Mouse (Mus musculus) lung, postnatal 0 days (tissue): ENCODE data around the gene Tcf15. TPM values are rescaled to one million over a fixed set of nuclear protein-coding genes. Genes with fewer than 3 reads are reported as not detected.

ENCODE experiments used
- ATAC-seq: fragments of 200-750 bp; cut with Nextera tagmentation; 2 replicates; pipeline ENCODE4 v1.8.0; 2017; ENCODE audit warnings: moderate library complexity
- DNase-seq: peaks from one replicate; pipeline ENCODE4 v3.0.0-alpha.2; 2016; ENCODE audit warnings: low spot score
- H3K27ac ChIP-seq: fragments of 300-500 bp; sonication (generic); 2 replicates; pipeline ENCODE4 v1.5.1; 2014; ENCODE audit warnings: antibody characterized with exemption, mild to moderate bottlenecking, low read length, mixed read lengths
- H3K27me3 ChIP-seq: fragments of 300-500 bp; sonication (generic); replicated peaks from 2 replicates; pipeline ENCODE4 v1.6.1; 2014; ENCODE audit warnings: low read length, mixed read lengths; ENCODE audit not compliant: insufficient read depth
- H3K36me3 ChIP-seq: fragments of 300-500 bp; sonication (generic); 2 replicates; pipeline ENCODE4 v1.6.1; 2014; ENCODE audit warnings: low read length, mixed read lengths; ENCODE audit not compliant: insufficient read depth
- H3K4me1 ChIP-seq: fragments of 300-500 bp; sonication (generic); 2 replicates; pipeline ENCODE4 v1.6.1; 2014; ENCODE audit warnings: antibody characterized with exemption, low read depth, low read length, mixed read lengths; ENCODE audit not compliant: insufficient read depth
- H3K4me2 ChIP-seq: fragments of 300-500 bp; sonication (generic); replicated peaks from 2 replicates; pipeline ENCODE4 v1.6.1; 2014; ENCODE audit warnings: low read depth, mild to moderate bottlenecking, low read length, moderate library complexity, mixed read lengths
- H3K4me3 ChIP-seq: fragments of 300-500 bp; sonication (generic); 2 replicates; pipeline ENCODE4 v1.5.1; 2014; ENCODE audit warnings: low read depth, low read length
- H3K9ac ChIP-seq: fragments of 300-500 bp; sonication (generic); replicated peaks from 2 replicates; pipeline ENCODE4 v1.6.1; 2014; ENCODE audit warnings: low read depth, mild to moderate bottlenecking
- H3K9me3 ChIP-seq: fragments of 300-500 bp; sonication (generic); 2 replicates; pipeline ENCODE4 v1.6.1; 2016; ENCODE audit warnings: low read length, mixed read lengths
- CTCF ChIP-seq: IDR thresholded peaks from 2 replicates; pipeline ENCODE4 v1.5.1; 2016; ENCODE audit warnings: antibody characterized with exemption, mild to moderate bottlenecking
- EP300 ChIP-seq: IDR thresholded peaks from 2 replicates; pipeline ENCODE4 v1.6.1; 2016; ENCODE audit warnings: antibody characterized with exemption, mild to moderate bottlenecking, control low read depth
- WGBS: fragments of 180-500 bp; shearing (Covaris S2); extraction: QIAGEN DNeasy Blood & Tissue Kit; methylation state at CpG from one replicate; pipeline ENCODE4 v1.1.7; 2014; 5-methylcytosine and 5-hydroxymethylcytosine counted together
- polyA plus RNA-seq: library from polyadenylated mRNA; unstranded; fragments of >200 nt; fragmentation: Nextera tagmentation; extraction: Ambion mirVana; gene quantifications from 2 replicates; pipeline ENCODE4 v1.2.1, GENCODE M21; 2015

Gene Tcf15
- polyA plus RNA-seq, 1 experiment from 2014 or later, result 2.0 TPM

DNA sequence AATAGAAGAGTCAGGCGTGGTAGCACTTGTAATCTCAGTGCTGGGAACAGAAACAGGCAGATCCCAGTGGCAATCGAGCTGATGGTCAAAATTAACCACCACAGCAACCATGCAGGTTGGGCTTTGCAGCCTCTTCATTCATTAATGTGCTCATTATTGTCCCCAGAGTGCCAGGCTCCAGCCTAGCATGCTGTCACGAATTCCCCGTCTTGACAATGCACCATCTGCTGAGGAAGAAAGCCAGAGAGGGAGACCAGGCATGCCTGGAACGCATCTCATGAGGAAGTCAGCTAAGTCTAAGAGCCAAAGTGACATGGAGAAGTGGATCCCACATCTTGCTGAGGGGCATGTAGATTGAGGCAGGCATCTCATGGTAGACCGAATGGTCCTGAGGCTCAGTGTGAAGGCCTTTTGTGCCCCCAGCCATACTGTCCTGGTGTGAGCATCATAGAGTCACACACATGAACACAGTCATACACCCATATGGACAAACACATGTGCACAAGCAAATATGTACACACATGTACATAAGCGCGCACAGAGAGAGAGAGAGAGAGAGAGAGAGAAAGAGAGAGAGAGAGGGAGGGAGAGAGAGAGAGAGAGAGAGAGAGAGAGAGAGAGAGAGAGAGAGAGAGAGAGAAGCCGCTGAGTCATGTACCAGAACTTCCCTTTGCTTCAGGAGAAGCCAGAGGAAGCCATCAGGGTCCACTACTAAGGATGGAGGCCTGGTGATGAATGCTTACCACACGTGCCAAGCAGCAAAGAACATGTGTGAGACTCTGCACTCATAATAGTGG is 4.0 kb upstream of the Tcf15 start:
- no peaks in the 10 kb centered on the region for H3K9me3 ChIP-seq
- H3K4me3 ChIP-seq, result no peak overlapping the region
- no peak overlapping the region for H3K4me2 ChIP-seq
- H3K27me3 ChIP-seq, result peaks cover 13% of the 10 kb centered on the region; the same call in 1 of the 2 replicates
- TF ChIP-seq EP300 (no peak), CTCF (no peak)
- H3K9ac ChIP-seq, result no peak overlapping the region
- ATAC-seq (no peak), DNase-seq (no peak)
- no peak overlapping the region for H3K27ac ChIP-seq
- H3K4me1 ChIP-seq, result peaks cover 10% of the 10 kb centered on the region; the same call in 1 of the 2 replicates
- no peaks in the 10 kb centered on the region for H3K36me3 ChIP-seq
- WGBS, result 69% methylated on average over 10 of the region's 10 CpGs

GRCm38 (mm10) chr2:152140941-152141340 is 2.4 kb upstream of the Tcf15 start:
- TF ChIP-seq EP300 (no peak), CTCF (no peak)
- H3K9me3 ChIP-seq, result no peaks in the 10 kb centered on the region
- no peak overlapping the region for H3K4me2 ChIP-seq
- no peak for ATAC-seq
- no peaks in the 10 kb centered on the region for H3K36me3 ChIP-seq
- WGBS, result 58% methylated on average over 11 of the region's 11 CpGs
- peaks cover 20% of the 10 kb centered on the region; the same call in 1 of the 2 replicates for H3K27me3 ChIP-seq
- peaks cover 10% of the 10 kb centered on the region; the same call in 1 of the 2 replicates for H3K4me1 ChIP-seq
- H3K27ac ChIP-seq, result no peak overlapping the region
- no peak overlapping the region for H3K9ac ChIP-seq
- H3K4me3 ChIP-seq, result no peak overlapping the region
- DNase-seq, result no peak

GRCm38 (mm10) chr2:152141491-152141890 is 1.9 kb upstream of the Tcf15 start:
- Histone ChIP-seq H3K36me3 (no peaks in the 10 kb centered on the region), H3K9ac (no peak overlapping the region), H3K4me3 (peak overlapping the region; percentile 44), H3K27ac (peak overlapping the region; percentile 52; the same call in 1 of the 2 replicates), H3K4me2 (peak overlapping the region; percentile 78), H3K9me3 (no peaks in the 10 kb centered on the region), H3K27me3 (peaks cover 20% of the 10 kb centered on the region; the same call in 1 of the 2 replicates), H3K4me1 (peaks cover 10% of the 10 kb centered on the region; the same call in 1 of the 2 replicates)
- 35% methylated on average over 1 of the region's 1 CpGs for WGBS
- no peak for TF ChIP-seq CTCF
- TF ChIP-seq EP300, result no peak
- DNase-seq, result no peak
- ATAC-seq, result no peak

GRCm38 (mm10) chr2:152142046-152142445 is 1.3 kb upstream of the Tcf15 start:
- Histone ChIP-seq H3K36me3 (no peaks in the 10 kb centered on the region), H3K4me2 (peak overlapping the region; percentile 78), H3K4me3 (peak overlapping the region; percentile 44), H3K9ac (peak overlapping the region; percentile 29; the same call in 1 of the 2 replicates), H3K27me3 (peaks cover 20% of the 10 kb centered on the region; the same call in 1 of the 2 replicates), H3K4me1 (peaks cover 10% of the 10 kb centered on the region; the same call in 1 of the 2 replicates), H3K27ac (peak overlapping the region; percentile 52; the same call in 1 of the 2 replicates), H3K9me3 (no peaks in the 10 kb centered on the region)
- DNase-seq, result peak; percentile 58
- peak; percentile 75 for ATAC-seq
- TF ChIP-seq CTCF (no peak), EP300 (no peak)
- 4% methylated on average over 13 of the region's 13 CpGs for WGBS

DNA sequence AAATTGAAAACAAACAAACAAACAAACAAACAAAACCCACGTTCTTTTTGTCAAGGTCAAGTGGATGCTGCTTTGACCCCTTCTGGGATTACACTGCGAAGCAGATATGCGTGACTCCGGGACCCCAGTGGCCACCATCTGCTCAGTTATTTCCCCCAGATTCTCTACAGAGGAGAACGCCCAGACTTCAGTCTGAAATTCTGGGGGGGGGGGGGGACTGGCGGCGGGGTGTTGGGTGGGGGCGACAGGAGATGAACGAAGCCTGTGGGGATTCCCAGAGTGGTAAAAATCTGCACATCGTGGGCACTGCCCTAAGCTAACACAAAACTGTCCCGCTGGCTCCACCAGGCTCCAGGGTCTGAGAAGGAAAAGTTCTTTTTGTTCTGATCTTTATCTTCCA is 790 bp upstream of the Tcf15 start:
- peaks cover 10% of the 10 kb centered on the region; the same call in 1 of the 2 replicates for H3K4me1 ChIP-seq
- H3K27me3 ChIP-seq, result peaks cover 20% of the 10 kb centered on the region; the same call in 1 of the 2 replicates
- H3K4me2 ChIP-seq, result peak overlapping the region; percentile 78
- peak overlapping the region; percentile 44; the same call in 1 of the 2 replicates for H3K4me3 ChIP-seq
- TF ChIP-seq CTCF (no peak), EP300 (no peak)
- 3% methylated on average over 10 of the region's 11 CpGs for WGBS
- H3K36me3 ChIP-seq, result no peaks in the 10 kb centered on the region
- H3K9me3 ChIP-seq, result no peaks in the 10 kb centered on the region
- H3K27ac ChIP-seq, result no peak overlapping the region
- no peak overlapping the region for H3K9ac ChIP-seq
- no peak for ATAC-seq
- no peak for DNase-seq

DNA sequence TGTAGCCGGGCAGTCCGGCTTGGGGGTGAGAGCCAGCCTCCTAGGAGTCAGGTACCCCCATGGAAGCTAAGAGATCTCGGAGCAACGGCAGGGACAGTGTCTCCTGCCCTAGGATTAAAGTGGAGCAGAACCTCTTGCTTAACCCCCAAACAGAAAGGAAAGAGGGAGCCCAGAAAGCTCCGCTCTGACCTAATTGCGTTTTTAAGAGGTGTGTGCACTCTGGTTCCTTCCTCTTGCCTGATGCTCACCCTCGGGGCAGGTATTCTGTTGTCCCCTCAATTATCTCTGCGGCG is 743 bp downstream of the Tcf15 start:
- no peak for ATAC-seq
- no peaks in the 10 kb centered on the region for H3K36me3 ChIP-seq
- H3K27ac ChIP-seq, result no peak overlapping the region
- H3K4me3 ChIP-seq, result peak overlapping the region; percentile 44
- no peak for TF ChIP-seq CTCF
- no peak for DNase-seq
- whole genome bisulfite sequencing, result 24% methylated on average over 9 of the region's 9 CpGs
- peaks cover 10% of the 10 kb centered on the region; the same call in 1 of the 2 replicates for H3K4me1 ChIP-seq
- H3K27me3 ChIP-seq, result peaks cover 20% of the 10 kb centered on the region; the same call in 1 of the 2 replicates
- no peaks in the 10 kb centered on the region for H3K9me3 ChIP-seq
- H3K4me2 ChIP-seq, result peak overlapping the region; percentile 78
- 0 out of 2 replicates have a peak overlapping the region, but pooled peaks have one; percentile 8 for H3K9ac ChIP-seq
